8 mouse cellular contexts compared by ENCODE assay signal in genomic region chr2:152847815-152848302, GRCm38 (mm10). TPM values are rescaled to one million over a fixed set of nuclear protein-coding genes. Genes with fewer than 3 reads are reported as not detected.
A peak's percentile ranks its signal among the peaks of the same experiment; 100 is the strongest.
DNase-seq lines count a peak whose midpoint lies in the region; ATAC-seq and TF ChIP-seq lines count a peak whose summit lies in the region.

TSS of gene Tpx2 (plus strand) at chr2:152847964.

- WGBS in forebrain, embryonic 11.5 days = under 1% methylated on average over 34 of the region's 34 CpGs
- WGBS in heart, embryonic 16.5 days = 0% methylated on average over 34 of the region's 34 CpGs
- under 1% methylated on average over 34 of the region's 34 CpGs for WGBS in liver, embryonic 15.5 days (ENCODE audit: insufficient replicate concordance)
- WGBS in neural tube, embryonic 12.5 days = under 1% methylated on average over 34 of the region's 34 CpGs

- no peak for TF ChIP-seq EP300 in CH12.LX (IDR thresholded peaks at IDR 0.05; ENCODE audit: low read length)

- TF ChIP-seq RAD21 in CH12.LX (IDR thresholded peaks at IDR 0.05; ENCODE audit: low read depth, low read length) = no peak

- peaks cover 9 to 25% of the 10 kb centered on the region in 2 experiments for H3K36me3 ChIP-seq in CH12.LX (replicated peaks in 1 of 2; ENCODE audit: control insufficient read depth in 1 of 2, insufficient read depth in 1 of 2, low read length in 1 of 2)
- H3K36me3 ChIP-seq in forebrain, embryonic 11.5 days (ENCODE audit: control insufficient read depth, insufficient read depth, low read length) = no peaks in the 10 kb centered on the region; the same call in 1 of the 2 replicates
- peaks cover 5% of the 10 kb centered on the region; the same call in 1 of the 2 replicates for H3K36me3 ChIP-seq in heart, embryonic 16.5 days (ENCODE audit: control insufficient read depth, insufficient read depth)
- H3K36me3 ChIP-seq in liver, embryonic 15.5 days (replicated peaks) = peaks cover 38% of the 10 kb centered on the region
- H3K36me3 ChIP-seq in neural tube, embryonic 12.5 days = peaks cover 5% of the 10 kb centered on the region; the same call in 1 of the 2 replicates

- ATAC-seq in forebrain, embryonic 11.5 days (replicated peaks; ENCODE audit: low FRiP score) = peak; percentile 98
- peak; percentile 99 for ATAC-seq in heart, embryonic 16.5 days (replicated peaks; ENCODE audit: extremely low read depth, insufficient read depth, low FRiP score)
- peak; percentile 98 for ATAC-seq in liver, embryonic 15.5 days (ENCODE audit: insufficient read depth)
- ATAC-seq in neural tube, embryonic 12.5 days (ENCODE audit: low FRiP score, low read depth) = peak; percentile 98

- H3K4me2 ChIP-seq in CH12.LX (ENCODE audit: insufficient read depth, low read depth, poor library complexity, severe bottlenecking) = peak within 1 kb of the TSS; percentile 63
- H3K4me2 ChIP-seq in forebrain, embryonic 11.5 days (ENCODE audit: low read depth, low read length, severe bottlenecking) = peak within 1 kb of the TSS; percentile 55
- peak within 1 kb of the TSS; percentile 65 for H3K4me2 ChIP-seq in heart, embryonic 16.5 days (ENCODE audit: low read depth, low read length)
- peak within 1 kb of the TSS; percentile 75 for H3K4me2 ChIP-seq in liver, embryonic 15.5 days
- H3K4me2 ChIP-seq in neural tube, embryonic 12.5 days (replicated peaks) = peak within 1 kb of the TSS; percentile 74

- TF ChIP-seq CTCF in CH12.LX (conservative IDR thresholded peaks at IDR 0.05 in 1 of 2, IDR thresholded peaks at IDR 0.05 in 1 of 2; ENCODE audit: low read depth in 2 of 2, low read length in 2 of 2) = peak in 1 of 2 experiments; percentile 22; a peak in 1 of 4 replicates

- peak within 1 kb of the TSS; percentile 36; the same call in 1 of the 2 replicates for H3K27ac ChIP-seq in CH12.LX (ENCODE audit: insufficient read depth, low read depth)
- peak within 1 kb of the TSS; percentile 66; the same call in 1 of the 2 replicates for H3K27ac ChIP-seq in forebrain, embryonic 11.5 days (ENCODE audit: low read depth, low read length)
- H3K27ac ChIP-seq in heart, embryonic 16.5 days (ENCODE audit: low read length) = peak within 1 kb of the TSS; percentile 78
- peak within 1 kb of the TSS; percentile 96 for H3K27ac ChIP-seq in liver, embryonic 15.5 days (replicated peaks)
- no peak within 1 kb of the TSS for H3K27ac ChIP-seq in neural tube, embryonic 12.5 days

- peak; percentile 99 for DNase-seq in CH12.LX (ENCODE audit: extremely low read depth)
- DNase-seq in c-Kit-positive CD71-positive TER-119-negative erythroid progenitor cells, embryonic 14.5 days (ENCODE audit: low read depth) = peak; percentile 100
- peak; percentile 97 for DNase-seq in forebrain, embryonic 11.5 days (ENCODE audit: low spot score)
- peak; percentile 99 for DNase-seq in kidney, postnatal 36 days
- DNase-seq in telencephalon, adult 2 months (ENCODE audit: low read depth, low spot score) = peak; percentile 98

- TF ChIP-seq POLR2A in CH12.LX (IDR thresholded peaks at IDR 0.05; ENCODE audit: low read depth, low read length) = peak; percentile 89

- H3K9ac ChIP-seq in CH12.LX (ENCODE audit: insufficient read depth, low read depth) = peak within 1 kb of the TSS; percentile 94
- H3K9ac ChIP-seq in forebrain, embryonic 11.5 days (ENCODE audit: low read length) = peak within 1 kb of the TSS; percentile 88
- peak within 1 kb of the TSS; percentile 80 for H3K9ac ChIP-seq in heart, embryonic 16.5 days (ENCODE audit: low read length)
- peak within 1 kb of the TSS; percentile 94 for H3K9ac ChIP-seq in liver, embryonic 15.5 days
- peak within 1 kb of the TSS; percentile 53 for H3K9ac ChIP-seq in neural tube, embryonic 12.5 days

- peaks cover 5 to 28% of the 10 kb centered on the region in 2 experiments; a peak in 3 of 4 replicates for H3K4me1 ChIP-seq in CH12.LX (ENCODE audit: control insufficient read depth in 1 of 2, insufficient read depth in 2 of 2)
- peaks cover 9% of the 10 kb centered on the region; the same call in 1 of the 2 replicates for H3K4me1 ChIP-seq in forebrain, embryonic 11.5 days (replicated peaks; ENCODE audit: control insufficient read depth, insufficient read depth, low read length)
- peaks cover 15% of the 10 kb centered on the region for H3K4me1 ChIP-seq in heart, embryonic 16.5 days (ENCODE audit: control insufficient read depth, insufficient read depth, low read length)
- H3K4me1 ChIP-seq in liver, embryonic 15.5 days (replicated peaks) = peaks cover 33% of the 10 kb centered on the region
- peaks cover 16% of the 10 kb centered on the region for H3K4me1 ChIP-seq in neural tube, embryonic 12.5 days

- H3K27me3 ChIP-seq in CH12.LX (replicated peaks) = no peaks in the 10 kb centered on the region
- no peaks in the 10 kb centered on the region for H3K27me3 ChIP-seq in forebrain, embryonic 11.5 days (ENCODE audit: control insufficient read depth, insufficient read depth, low read length)
- no peaks in the 10 kb centered on the region for H3K27me3 ChIP-seq in heart, embryonic 16.5 days (ENCODE audit: control insufficient read depth, insufficient read depth, low read length)
- H3K27me3 ChIP-seq in liver, embryonic 15.5 days = no peaks in the 10 kb centered on the region
- H3K27me3 ChIP-seq in neural tube, embryonic 12.5 days (replicated peaks) = no peaks in the 10 kb centered on the region

- H3K79me2 ChIP-seq in CH12.LX (replicated peaks; ENCODE audit: control insufficient read depth, extremely low read depth, insufficient read depth, poor library complexity, severe bottlenecking) = peaks cover 45% of the 10 kb centered on the region

- H3K4me3 ChIP-seq in CH12.LX (replicated peaks in 1 of 3; ENCODE audit: low read depth in 2 of 3, low read length in 2 of 3, poor library complexity in 1 of 3) = peak within 1 kb of the TSS; percentile 89 to 94 (median 92)
- H3K4me3 ChIP-seq in forebrain, embryonic 11.5 days (ENCODE audit: low read depth, low read length) = peak within 1 kb of the TSS; percentile 89
- H3K4me3 ChIP-seq in heart, embryonic 16.5 days (ENCODE audit: low read length) = peak within 1 kb of the TSS; percentile 68
- H3K4me3 ChIP-seq in liver, embryonic 15.5 days (replicated peaks) = peak within 1 kb of the TSS; percentile 84
- H3K4me3 ChIP-seq in neural tube, embryonic 12.5 days = peak within 1 kb of the TSS; percentile 61

- dilution Hi-C loops in CH12.LX (cut with MboI; ENCODE audit: extremely low pct_ligation_motif_present, extremely low pct_unique_long_range_greater_than_20kb, low sequenced_read_pairs) = no loop called here

- H3K9me3 ChIP-seq in CH12.LX (replicated peaks; ENCODE audit: low read length) = no peaks in the 10 kb centered on the region
- H3K9me3 ChIP-seq in forebrain, embryonic 11.5 days (ENCODE audit: control insufficient read depth, low read length) = no peaks in the 10 kb centered on the region
- H3K9me3 ChIP-seq in heart, embryonic 16.5 days (replicated peaks; ENCODE audit: control insufficient read depth, low read length) = no peaks in the 10 kb centered on the region
- H3K9me3 ChIP-seq in liver, embryonic 15.5 days (replicated peaks) = no peaks in the 10 kb centered on the region
- H3K9me3 ChIP-seq in neural tube, embryonic 12.5 days = no peaks in the 10 kb centered on the region

- in situ Hi-C loops in CH12.LX (cut with MboI; ENCODE audit: low pct_ligation_motif_present, low pct_unique_long_range_greater_than_20kb, low sequenced_read_pairs) = no loop called here

TF ChIP-seq in CH12.LX, 34 proteins besides CTCF, POLR2A, EP300 and RAD21 (continues in another document):
- no peak for TF ChIP-seq USF1 (IDR thresholded peaks at IDR 0.05; ENCODE audit: low read depth, low read length)
- TF ChIP-seq ZMIZ1 (IDR thresholded peaks at IDR 0.05; ENCODE audit: low read depth, low read length) = peak; percentile 84; the same call in 1 of the 2 replicates
- no peak for TF ChIP-seq MAFK (IDR thresholded peaks at IDR 0.05; ENCODE audit: insufficient replicate concordance, low read length)
- TF ChIP-seq RCOR1 (conservative IDR thresholded peaks at IDR 0.05; ENCODE audit: low read depth, low read length) = 0 out of 2 replicates have a peak, but pooled peaks have one; percentile 26
- TF ChIP-seq KAT2A (IDR thresholded peaks at IDR 0.05; ENCODE audit: insufficient replicate concordance, low read length) = peak; percentile 85; the same call in 1 of the 2 replicates
- 0 out of 2 replicates have a peak, but pooled peaks have one; percentile 56 for TF ChIP-seq TBP (conservative IDR thresholded peaks at IDR 0.05; ENCODE audit: low read depth, low read length)
- peak; percentile 95 for TF ChIP-seq HCFC1 (IDR thresholded peaks at IDR 0.05; ENCODE audit: low read depth, low read length)
- TF ChIP-seq JUN (IDR thresholded peaks at IDR 0.05; ENCODE audit: insufficient read depth, low read depth, low read length) = no peak
- TF ChIP-seq IRF4 (IDR thresholded peaks at IDR 0.05; ENCODE audit: low read depth, low read length) = peak; percentile 77
- TF ChIP-seq PAX5 (IDR thresholded peaks at IDR 0.05; ENCODE audit: low read length) = no peak
- TF ChIP-seq GABPA (IDR thresholded peaks at IDR 0.05; ENCODE audit: insufficient replicate concordance, low read depth, low read length) = no peak; the same call in 1 of the 2 replicates
- TF ChIP-seq ELF1 (IDR thresholded peaks at IDR 0.05; ENCODE audit: low read depth, low read length) = peak; percentile 86
- TF ChIP-seq MYC (IDR thresholded peaks at IDR 0.05; ENCODE audit: low read depth, low read length) = peak; percentile 91
- peak; percentile 94 for TF ChIP-seq MXI1 (IDR thresholded peaks at IDR 0.05; ENCODE audit: low read depth, low read length)
- TF ChIP-seq E2F4 (IDR thresholded peaks at IDR 0.05; ENCODE audit: insufficient replicate concordance, low read depth, low read length) = peak; percentile 90; the same call in 1 of the 2 replicates
- TF ChIP-seq CHD2 (IDR thresholded peaks at IDR 0.05; ENCODE audit: low read length) = peak; percentile 84
- TF ChIP-seq MEF2A (IDR thresholded peaks at IDR 0.05; ENCODE audit: borderline replicate concordance, low read depth, low read length) = 0 out of 2 replicates have a peak, but pooled peaks have one; percentile 22
- peak; percentile 98 for TF ChIP-seq SIN3A (IDR thresholded peaks at IDR 0.05; ENCODE audit: low read length)
- TF ChIP-seq MAZ (IDR thresholded peaks at IDR 0.05; ENCODE audit: low read depth, low read length) = peak; percentile 57; the same call in 1 of the 2 replicates
- TF ChIP-seq MAX (IDR thresholded peaks at IDR 0.05; ENCODE audit: low read length) = no peak
- no peak for TF ChIP-seq ZNF384 (IDR thresholded peaks at IDR 0.05; ENCODE audit: low read depth, low read length)

RNA-seq across cellular contexts. Expression of gene Tpx2, which starts in this region (rescaled TPM):
- 66.1 and 70.9 TPM in 2 replicates for total RNA-seq in CH12.LX (2012; rRNA removed)
- total RNA-seq in CH12.LX (2014; rRNA removed) = 98.0 and 105 TPM in 2 replicates
- 123 and 127 TPM in 2 replicates for polyA plus RNA-seq in CH12.LX (2012; ENCODE audit: insufficient read length, low read depth)
- 168 and 185 TPM in 2 replicates for polyA plus RNA-seq in forebrain, embryonic 11.5 days (2014; fragmentation: Nextera tagmentation; extraction: Ambion mirVana)
- polyA plus RNA-seq in heart, embryonic 16.5 days (2015; fragmentation: Nextera tagmentation; extraction: Ambion mirVana) = 45.4 and 55.1 TPM in 2 replicates
- polyA plus RNA-seq in liver, embryonic 15.5 days (2015; fragmentation: Nextera tagmentation; extraction: Ambion mirVana) = 52.8 and 59.4 TPM in 2 replicates
- polyA plus RNA-seq in neural tube, embryonic 12.5 days (2016; fragmentation: Nextera tagmentation; extraction: Ambion mirVana) = 78.1 and 80.9 TPM in 2 replicates
